Mouse (Mus musculus) ovary, postnatal 10 days (tissue): ENCODE results near the gene Ascl1.

Experiments used
- DNase-seq: peaks from one replicate; pipeline ENCODE4 v3.0.0; 2022; ENCODE audit warnings: low spot score

Gene Ascl1

DNA sequence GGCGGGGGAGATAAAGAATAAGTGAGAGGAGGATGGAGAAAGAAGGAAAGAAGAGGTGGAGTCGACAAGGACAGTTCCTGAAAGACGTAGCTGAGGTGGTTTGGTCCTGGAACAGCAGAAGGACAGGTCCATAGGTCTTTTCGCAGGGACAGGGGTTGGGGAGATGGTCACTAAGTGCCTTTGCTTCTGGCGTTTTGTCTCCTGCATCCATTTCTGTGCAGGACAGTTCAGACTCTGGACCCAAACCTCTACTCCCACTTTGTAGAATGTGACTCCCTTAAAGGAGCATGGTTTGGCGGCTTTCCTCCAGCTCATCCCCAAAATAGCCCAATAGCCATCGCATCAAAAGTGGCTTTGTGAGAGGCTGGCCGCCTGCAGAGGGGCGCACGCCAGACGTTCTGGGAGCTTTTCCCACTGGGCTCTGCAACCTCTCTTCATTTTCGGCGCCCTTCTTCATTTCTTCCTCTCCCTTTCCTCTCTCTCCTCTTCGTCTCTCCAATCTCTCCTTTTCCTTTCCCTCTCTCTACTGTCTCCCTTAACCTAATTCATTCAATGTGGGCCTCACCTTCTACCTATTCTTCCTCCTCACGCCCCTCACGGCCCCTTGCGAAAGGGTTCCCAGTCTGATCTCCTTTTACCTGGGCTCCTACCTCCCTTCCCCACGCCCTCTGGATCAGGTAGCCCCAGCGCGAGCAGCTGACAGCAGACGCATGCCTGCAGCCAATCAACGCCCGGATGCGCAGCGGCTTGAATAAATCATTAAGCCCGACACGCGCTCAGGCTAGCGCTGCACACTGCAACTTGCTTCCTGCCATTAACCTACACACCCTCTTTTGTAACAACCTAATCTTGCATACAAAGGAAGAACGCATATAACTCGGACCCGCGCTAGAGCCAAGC is 7.5 kb downstream of the Ascl1 start:
- DNase-seq = no peak

DNA sequence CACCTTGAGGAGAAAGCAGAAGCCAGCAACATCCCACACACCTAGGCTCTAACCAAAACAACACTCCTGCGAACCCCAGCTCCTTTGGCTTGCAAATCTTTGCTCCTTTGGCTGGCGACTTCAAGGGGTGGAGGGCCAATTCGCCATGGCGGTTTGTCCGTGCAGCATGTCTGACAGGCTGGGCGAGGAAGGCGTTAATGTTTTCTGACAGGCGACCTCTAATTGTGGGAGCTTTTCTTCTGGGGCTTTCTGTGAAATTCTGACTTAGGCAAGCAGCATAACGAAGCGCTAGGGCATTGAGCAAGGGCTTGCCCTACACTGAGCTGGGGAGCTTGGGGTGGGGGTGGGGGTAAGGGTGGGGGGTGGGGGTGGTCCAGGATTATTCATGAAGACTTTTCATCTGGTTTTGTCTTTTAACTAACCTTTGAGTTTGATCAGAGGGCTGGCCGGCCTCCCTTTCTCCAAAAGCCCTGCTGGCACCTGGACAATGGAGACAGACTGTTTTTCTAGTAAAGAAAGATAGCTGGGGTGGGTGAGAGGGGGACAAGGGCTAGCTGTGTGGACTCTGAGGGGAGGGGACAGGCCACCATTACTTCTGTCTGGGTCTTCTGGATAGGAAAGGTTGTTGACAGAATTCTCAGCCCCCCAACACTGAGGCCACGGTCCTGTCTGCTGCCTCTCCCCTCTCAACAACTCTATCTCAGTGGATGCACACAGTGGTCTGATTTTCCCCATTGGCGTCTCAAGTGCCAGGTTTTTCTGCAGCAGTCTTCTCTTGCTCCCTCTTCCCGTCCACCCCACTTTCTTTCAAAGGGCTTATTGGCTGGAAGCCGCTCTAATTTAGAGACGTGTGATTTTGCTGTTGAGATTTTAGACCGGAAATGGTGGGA is 8.4 kb downstream of the Ascl1 start:
- DNase-seq = no peak

DNA sequence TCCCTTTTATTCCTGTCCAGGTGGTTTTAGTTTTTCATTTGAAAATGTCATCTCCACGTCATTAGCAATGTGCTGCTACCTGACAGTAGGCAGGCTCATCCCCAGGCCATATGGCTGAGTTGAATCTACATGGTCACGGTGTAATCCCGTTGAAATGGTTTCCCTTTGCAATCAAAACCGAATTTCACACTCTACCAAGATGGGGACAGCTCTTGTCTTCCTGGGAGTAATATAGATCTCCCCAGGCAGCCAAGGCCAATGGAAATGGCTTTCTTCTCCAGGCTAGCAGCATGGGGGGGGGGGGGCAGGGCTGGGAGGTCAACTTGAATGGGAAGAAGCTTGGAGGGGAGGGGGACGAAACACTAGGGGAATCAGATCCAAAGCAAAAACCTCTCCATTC is 15.6 kb downstream of the Ascl1 start:
- DNase-seq = no peak

DNA sequence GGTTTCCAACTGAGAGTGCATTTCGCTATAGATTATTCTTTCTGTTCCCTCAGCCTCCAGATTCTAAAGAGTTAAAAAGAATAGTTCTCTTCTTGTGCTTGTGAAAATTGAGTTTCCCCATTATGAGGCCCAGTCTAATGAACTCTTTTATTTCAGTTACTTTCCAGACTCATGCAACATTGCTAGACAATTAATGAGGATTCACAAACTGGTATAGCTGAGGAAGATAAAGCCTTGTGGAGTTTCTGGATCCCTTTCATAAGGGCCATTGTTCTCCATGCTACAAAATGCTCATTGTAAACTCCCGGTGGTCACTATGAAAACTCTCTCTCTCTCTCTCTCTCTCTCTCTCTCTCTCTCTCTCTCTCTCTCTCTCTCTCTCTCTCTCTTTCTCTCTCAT is 18.5 kb downstream of the Ascl1 start:
- no peak for DNase-seq

DNA sequence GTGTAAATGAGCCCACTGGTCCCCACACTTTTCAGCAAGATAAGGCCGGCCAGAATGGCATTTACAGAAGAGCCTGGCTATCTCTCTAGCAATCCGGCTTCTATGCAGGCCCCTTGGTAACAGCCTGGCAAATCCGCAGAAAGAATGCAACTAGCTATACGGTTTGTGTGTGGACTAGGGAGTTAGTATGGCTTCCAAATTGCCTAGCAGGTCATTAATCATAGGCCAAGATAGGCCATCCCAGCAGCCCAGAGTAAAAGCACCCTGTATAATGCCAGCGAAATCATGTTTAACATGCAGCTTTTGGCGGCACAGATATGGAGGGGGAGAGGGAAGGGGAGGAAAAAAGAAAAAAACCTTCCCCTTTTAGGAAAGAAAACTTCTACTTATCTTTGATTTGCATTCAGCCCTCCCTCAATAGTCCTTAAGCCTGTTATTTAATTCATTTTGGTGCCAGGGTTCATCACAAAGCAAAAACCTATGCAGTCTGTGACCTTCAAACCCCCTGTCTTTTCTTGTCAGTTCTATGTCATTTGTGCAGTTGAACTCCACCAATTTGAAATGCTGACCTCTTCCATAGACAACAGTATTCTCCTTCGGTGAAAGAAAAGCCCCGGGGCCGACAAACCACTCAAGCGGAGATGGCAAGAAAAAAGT is 19.9 kb downstream of the Ascl1 start:
- no peak for DNase-seq

DNA sequence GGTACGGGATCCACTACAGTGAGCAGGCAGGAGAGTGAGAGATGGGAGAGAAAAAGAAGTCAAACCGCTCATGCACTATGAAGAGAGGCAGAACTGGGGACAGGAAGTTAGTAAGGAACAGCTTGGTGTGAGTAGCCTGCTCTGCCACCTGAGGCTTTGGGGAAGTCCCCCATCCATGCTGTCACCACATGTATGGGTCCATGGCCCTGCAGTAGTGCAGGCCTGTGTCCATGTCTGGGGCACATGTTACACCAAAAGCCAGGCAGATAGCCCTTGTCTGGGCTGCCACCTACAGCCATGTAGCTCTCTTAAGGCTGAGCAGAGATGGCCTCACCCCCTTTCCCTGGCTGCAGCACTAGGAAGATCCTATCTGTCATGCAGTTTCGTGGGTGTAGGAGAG is 42.7 kb downstream of the Ascl1 start:
- DNase-seq = no peak

DNA sequence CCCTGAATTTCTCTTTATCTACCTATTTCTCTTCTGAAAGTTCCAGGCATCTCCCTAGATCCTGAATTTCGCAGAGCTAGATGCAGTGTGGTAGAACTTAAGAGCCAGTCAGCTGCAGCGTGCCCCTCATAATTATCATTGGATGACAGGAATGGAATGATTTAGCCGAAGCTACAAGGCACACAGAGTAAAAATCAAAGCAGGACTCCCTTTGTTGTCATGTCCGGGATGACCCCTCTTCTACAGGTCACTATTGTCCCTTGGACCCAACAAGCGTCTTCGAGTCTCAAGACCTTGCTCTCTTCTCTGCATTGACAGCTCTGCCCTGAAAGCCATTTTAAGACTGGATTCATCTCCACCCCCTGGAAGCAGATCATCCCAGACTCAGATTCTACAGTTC is 44.1 kb downstream of the Ascl1 start:
- DNase-seq = no peak

DNA sequence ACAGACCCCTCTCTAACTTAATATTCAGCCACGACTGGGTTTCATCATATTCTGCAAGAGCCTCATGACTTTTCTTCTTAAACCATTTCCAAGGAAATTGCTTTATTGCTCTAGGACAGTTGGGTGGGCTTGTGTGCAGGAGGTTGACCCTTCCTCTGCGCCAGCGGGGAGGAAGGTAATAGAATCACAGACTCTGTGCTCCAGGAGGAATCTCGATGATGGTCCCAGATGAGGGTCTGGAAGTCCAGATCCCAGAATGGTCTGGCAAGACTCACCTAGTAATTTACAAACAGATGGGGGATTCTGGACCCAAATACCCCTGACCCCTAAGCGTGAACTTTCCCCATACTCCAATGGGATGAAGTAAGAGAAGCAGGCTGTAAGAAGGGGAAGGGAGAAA is 45.2 kb downstream of the Ascl1 start:
- DNase-seq = no peak

DNA sequence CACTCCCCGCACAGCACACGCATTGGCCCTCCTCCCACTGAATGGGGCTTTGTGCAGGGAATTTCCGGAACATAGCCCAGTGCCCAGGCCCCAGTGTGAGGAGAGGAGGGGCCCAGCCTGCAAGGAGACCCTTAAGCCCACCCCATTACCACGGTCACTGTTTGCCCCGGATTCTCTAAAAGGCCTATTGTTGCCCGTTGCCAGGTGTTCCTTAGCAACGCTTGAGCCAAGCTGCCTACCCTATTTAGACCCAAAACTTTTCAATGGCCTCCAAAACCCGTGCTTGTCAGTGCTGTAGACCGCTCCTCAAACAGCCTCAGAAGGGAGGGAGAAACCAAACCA is 45.7 kb downstream of the Ascl1 start:
- DNase-seq = no peak

DNA sequence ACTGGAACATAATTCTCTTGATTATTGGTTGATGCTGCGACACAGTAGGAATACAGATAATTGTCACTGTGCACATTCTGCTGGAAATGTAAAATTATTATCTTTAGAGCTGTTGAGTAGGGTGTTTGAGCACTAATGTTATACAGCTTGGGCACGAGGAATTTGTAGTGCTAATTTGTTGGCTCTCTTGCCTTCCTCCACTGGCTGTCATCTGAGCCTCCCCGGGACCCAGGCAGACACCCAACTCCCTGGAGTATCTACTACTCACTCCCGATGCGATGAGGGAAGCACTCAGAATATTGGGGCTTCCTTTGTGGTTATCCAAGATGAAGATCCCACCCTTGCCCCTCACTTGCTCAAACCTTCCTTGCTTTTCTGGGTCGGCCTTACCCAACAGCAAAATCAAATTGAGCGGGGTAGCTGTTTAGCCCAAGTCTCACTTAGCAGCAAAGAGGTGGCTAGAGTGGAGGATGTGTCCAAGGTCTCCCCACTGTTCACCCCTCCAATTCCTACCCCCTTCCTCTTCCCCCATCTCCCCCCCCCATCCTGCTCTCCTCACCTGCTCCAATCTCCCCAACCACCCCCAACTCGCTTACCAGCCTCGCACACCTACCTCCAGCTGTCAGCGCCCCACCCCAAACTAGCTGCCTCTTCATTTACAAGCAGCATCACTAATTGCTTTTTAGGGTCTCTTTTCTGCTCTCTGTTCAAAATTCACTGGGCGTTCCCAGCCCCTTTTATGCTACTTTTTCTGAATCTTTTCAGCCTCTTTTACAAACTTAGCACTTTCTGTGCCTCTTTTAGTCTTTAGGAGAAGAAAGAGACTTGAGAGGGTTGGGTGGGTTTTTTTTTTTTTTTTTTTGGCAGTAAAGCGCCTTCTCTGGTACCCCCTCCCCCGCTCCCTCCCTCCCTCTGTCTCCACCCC is 46.4 kb downstream of the Ascl1 start:
- DNase-seq = no peak

DNA sequence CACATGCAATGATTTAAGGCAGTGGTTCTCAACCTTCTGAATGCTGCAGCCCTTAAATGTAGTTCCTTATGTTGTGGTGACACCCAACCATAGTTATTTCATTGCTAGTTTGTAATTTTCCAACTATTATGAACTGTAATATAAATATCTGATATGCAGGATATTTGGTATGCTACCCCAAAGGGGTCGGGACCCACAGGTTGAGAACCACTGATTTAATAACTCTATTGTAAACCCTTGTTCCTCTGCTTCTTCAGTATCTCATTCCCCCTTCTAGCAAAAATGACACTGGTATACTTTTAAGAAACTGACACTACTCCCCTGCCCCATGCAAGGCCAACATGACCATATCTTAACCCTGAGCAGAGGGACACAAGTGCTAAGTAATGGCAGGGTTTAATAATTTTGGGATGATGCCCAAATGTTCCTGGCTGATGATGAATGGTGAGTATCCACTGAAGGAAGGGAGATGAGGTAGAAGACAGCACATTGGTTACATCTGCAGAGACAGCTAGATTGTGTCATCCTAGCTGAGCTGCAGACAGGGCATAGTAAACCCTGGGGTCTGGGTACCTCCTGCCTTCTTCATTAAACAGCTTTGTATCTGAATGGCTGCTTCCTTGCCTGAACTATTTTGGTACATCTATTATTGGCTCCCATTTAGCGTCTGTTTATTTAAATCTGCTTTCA is 47.2 kb downstream of the Ascl1 start:
- no peak for DNase-seq
